Mouse (Mus musculus): ENCODE data around the gene Rgs8. TPM values are rescaled to one million over a fixed set of nuclear protein-coding genes. Genes with fewer than 3 reads are reported as not detected.

The Rgs8 gene
- polyA plus RNA-seq (2015; fragmentation: Nextera tagmentation; extraction: Ambion mirVana): 0.16 and 0.31 TPM in 2 replicates

- H3K36me3 ChIP-seq (ENCODE audit: insufficient read depth, low read length): no peaks in the 10 kb centered on the region
- under 1% methylated on average over 26 of the region's 26 CpGs for WGBS
- H3K4me2 ChIP-seq (replicated peaks; ENCODE audit: low read depth, low read length): peak within 1 kb of the TSS; percentile 62
- ATAC-seq (ENCODE audit: low FRiP score, low TSS enrichment): peak; percentile 97
- H3K9me3 ChIP-seq (ENCODE audit: low read length): no peaks in the 10 kb centered on the region
- H3K27me3 ChIP-seq (ENCODE audit: insufficient read depth, low read length): peaks cover 20% of the 10 kb centered on the region
- peak within 1 kb of the TSS; percentile 38 for H3K4me3 ChIP-seq (ENCODE audit: low read length)
- no peak within 1 kb of the TSS for H3K27ac ChIP-seq (ENCODE audit: low read length)
- H3K9ac ChIP-seq (replicated peaks; ENCODE audit: low read length): peak within 1 kb of the TSS; percentile 44; the same call in 1 of the 2 replicates
- H3K4me1 ChIP-seq (ENCODE audit: insufficient read depth, low read length): peaks cover 15% of the 10 kb centered on the region
Measured at GRCm38 (mm10) chr1:153652938-153653623, at the start of gene Rgs8. Gene Rgs8, plus strand, starts transcription at chr1:153653025.

GRCm38 (mm10) chr1:153617340-153617830, 35.4 kb upstream of the Rgs8 start:
- no peak overlapping the region for H3K9ac ChIP-seq (replicated peaks; ENCODE audit: low read length)
- H3K36me3 ChIP-seq (ENCODE audit: insufficient read depth, low read length): no peaks in the 10 kb centered on the region
- 91% methylated on average over 9 of the region's 9 CpGs for WGBS
- ATAC-seq (ENCODE audit: low FRiP score, low TSS enrichment): no peak
- no peak overlapping the region for H3K27ac ChIP-seq (ENCODE audit: low read length)
- no peak overlapping the region for H3K4me3 ChIP-seq (ENCODE audit: low read length)
- no peaks in the 10 kb centered on the region for H3K9me3 ChIP-seq (ENCODE audit: low read length)
- H3K27me3 ChIP-seq (ENCODE audit: insufficient read depth, low read length): no peaks in the 10 kb centered on the region
- no peak overlapping the region for H3K4me2 ChIP-seq (replicated peaks; ENCODE audit: low read depth, low read length)
- H3K4me1 ChIP-seq (ENCODE audit: insufficient read depth, low read length): no peaks in the 10 kb centered on the region

DNA sequence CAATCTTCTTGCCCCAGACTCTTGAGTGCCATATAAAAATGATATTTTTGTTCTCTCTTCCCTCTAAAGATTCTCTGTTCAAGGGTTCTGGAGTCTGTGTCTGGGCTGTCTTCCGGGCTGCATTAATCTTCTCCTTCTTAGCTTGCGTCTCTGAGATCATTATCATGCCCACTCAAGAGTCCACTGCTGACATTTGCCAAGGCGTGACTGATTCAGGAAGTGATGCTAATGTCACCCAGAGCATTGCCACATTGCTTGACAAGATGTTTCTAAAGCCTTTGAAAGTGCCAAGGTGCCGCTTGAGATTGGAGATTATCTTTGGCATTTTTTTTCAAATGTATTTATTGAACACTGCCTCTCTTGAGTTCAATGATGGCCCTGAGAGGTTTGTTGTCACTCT, 29.8 kb upstream of the Rgs8 start:
- Histone ChIP-seq H3K4me2 (replicated peaks; ENCODE audit: low read depth, low read length) (no peak overlapping the region), H3K9me3 (ENCODE audit: low read length) (no peaks in the 10 kb centered on the region), H3K4me1 (ENCODE audit: insufficient read depth, low read length) (no peaks in the 10 kb centered on the region), H3K27me3 (ENCODE audit: insufficient read depth, low read length) (no peaks in the 10 kb centered on the region), H3K9ac (replicated peaks; ENCODE audit: low read length) (no peak overlapping the region), H3K4me3 (ENCODE audit: low read length) (no peak overlapping the region), H3K36me3 (ENCODE audit: insufficient read depth, low read length) (no peaks in the 10 kb centered on the region), H3K27ac (ENCODE audit: low read length) (no peak overlapping the region)
- ATAC-seq (ENCODE audit: low FRiP score, low TSS enrichment): no peak
- WGBS: 77% methylated on average over 4 of the region's 4 CpGs

DNA sequence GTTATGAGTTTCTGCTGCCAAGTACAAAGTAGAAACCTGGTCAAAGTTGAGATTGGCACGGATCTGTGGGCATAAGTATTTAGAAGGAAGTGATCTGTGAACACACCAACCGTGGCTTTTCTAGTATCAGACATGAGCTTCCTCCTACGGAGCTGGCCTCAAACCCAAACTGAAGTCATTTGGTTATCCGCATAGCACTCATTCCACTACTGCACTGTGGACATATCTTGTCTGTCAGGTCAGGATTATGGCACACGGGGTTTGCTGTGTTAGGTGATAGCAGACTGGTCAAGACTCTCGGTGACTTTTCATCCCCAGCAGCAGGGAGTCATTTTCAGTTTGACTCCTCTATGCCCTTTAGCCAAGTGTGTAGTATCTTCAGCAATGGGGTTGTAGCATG, 20.1 kb upstream of the Rgs8 start:
- 82% methylated on average over 6 of the region's 6 CpGs for WGBS
- H3K27ac ChIP-seq (ENCODE audit: low read length): no peak overlapping the region
- no peak for ATAC-seq (ENCODE audit: low FRiP score, low TSS enrichment)

GRCm38 (mm10) chr1:153635056-153635455, 17.8 kb upstream of the Rgs8 start:
- Histone ChIP-seq H3K9me3 (ENCODE audit: low read length) (no peaks in the 10 kb centered on the region), H3K4me2 (replicated peaks; ENCODE audit: low read depth, low read length) (no peak overlapping the region), H3K4me1 (ENCODE audit: insufficient read depth, low read length) (no peaks in the 10 kb centered on the region), H3K36me3 (ENCODE audit: insufficient read depth, low read length) (no peaks in the 10 kb centered on the region), H3K4me3 (ENCODE audit: low read length) (no peak overlapping the region), H3K9ac (replicated peaks; ENCODE audit: low read length) (no peak overlapping the region), H3K27ac (ENCODE audit: low read length) (no peak overlapping the region), H3K27me3 (ENCODE audit: insufficient read depth, low read length) (no peaks in the 10 kb centered on the region)
- WGBS: 85% methylated on average over 5 of the region's 5 CpGs
- ATAC-seq (ENCODE audit: low FRiP score, low TSS enrichment): no peak

More for the DNA sequence above, 20.1 kb upstream of the Rgs8 start:
- H3K4me2 ChIP-seq (replicated peaks; ENCODE audit: low read depth, low read length): no peak overlapping the region
- no peak overlapping the region for H3K9ac ChIP-seq (replicated peaks; ENCODE audit: low read length)
- H3K4me3 ChIP-seq (ENCODE audit: low read length): no peak overlapping the region
- H3K36me3 ChIP-seq (ENCODE audit: insufficient read depth, low read length): no peaks in the 10 kb centered on the region
- no peaks in the 10 kb centered on the region for H3K27me3 ChIP-seq (ENCODE audit: insufficient read depth, low read length)
- H3K4me1 ChIP-seq (ENCODE audit: insufficient read depth, low read length): no peaks in the 10 kb centered on the region
- no peaks in the 10 kb centered on the region for H3K9me3 ChIP-seq (ENCODE audit: low read length)

DNA sequence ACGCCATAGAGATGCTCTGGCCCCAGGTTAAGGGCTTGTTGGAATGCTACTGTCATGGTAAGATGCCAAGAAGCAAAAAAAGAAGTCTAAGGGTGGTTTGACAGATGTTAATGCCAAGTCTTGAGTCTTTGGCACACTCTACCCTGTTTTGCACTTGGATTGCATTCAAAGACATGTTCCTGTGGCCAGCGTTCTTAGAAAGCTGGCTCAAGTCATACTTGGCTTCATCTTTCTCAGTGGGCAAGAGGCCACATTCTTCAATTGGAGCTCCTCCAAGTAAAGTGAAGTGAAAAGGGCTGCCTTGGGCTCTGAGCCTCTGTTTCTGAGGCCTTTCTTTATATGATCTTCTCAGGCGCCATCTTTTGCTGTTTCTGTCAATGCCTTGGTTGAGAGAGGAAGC, 17.3 kb upstream of the Rgs8 start:
- 93% methylated on average over 3 of the region's 3 CpGs for WGBS
- Histone ChIP-seq H3K4me1 (ENCODE audit: insufficient read depth, low read length) (no peaks in the 10 kb centered on the region), H3K9ac (replicated peaks; ENCODE audit: low read length) (no peak overlapping the region), H3K36me3 (ENCODE audit: insufficient read depth, low read length) (no peaks in the 10 kb centered on the region), H3K4me3 (ENCODE audit: low read length) (no peak overlapping the region), H3K27me3 (ENCODE audit: insufficient read depth, low read length) (no peaks in the 10 kb centered on the region), H3K4me2 (replicated peaks; ENCODE audit: low read depth, low read length) (no peak overlapping the region), H3K27ac (ENCODE audit: low read length) (no peak overlapping the region), H3K9me3 (ENCODE audit: low read length) (no peaks in the 10 kb centered on the region)
- no peak for ATAC-seq (ENCODE audit: low FRiP score, low TSS enrichment)

GRCm38 (mm10) chr1:153636821-153637220, 16.0 kb upstream of the Rgs8 start:
- no peak overlapping the region for H3K4me2 ChIP-seq (replicated peaks; ENCODE audit: low read depth, low read length)
- no peak overlapping the region for H3K9ac ChIP-seq (replicated peaks; ENCODE audit: low read length)
- 78% methylated on average over 5 of the region's 5 CpGs for WGBS
- no peak overlapping the region for H3K4me3 ChIP-seq (ENCODE audit: low read length)
- no peak overlapping the region for H3K27ac ChIP-seq (ENCODE audit: low read length)
- H3K27me3 ChIP-seq (ENCODE audit: insufficient read depth, low read length): no peaks in the 10 kb centered on the region
- no peaks in the 10 kb centered on the region for H3K36me3 ChIP-seq (ENCODE audit: insufficient read depth, low read length)
- H3K9me3 ChIP-seq (ENCODE audit: low read length): no peaks in the 10 kb centered on the region
- H3K4me1 ChIP-seq (ENCODE audit: insufficient read depth, low read length): peaks cover 8% of the 10 kb centered on the region
- no peak for ATAC-seq (ENCODE audit: low FRiP score, low TSS enrichment)

DNA sequence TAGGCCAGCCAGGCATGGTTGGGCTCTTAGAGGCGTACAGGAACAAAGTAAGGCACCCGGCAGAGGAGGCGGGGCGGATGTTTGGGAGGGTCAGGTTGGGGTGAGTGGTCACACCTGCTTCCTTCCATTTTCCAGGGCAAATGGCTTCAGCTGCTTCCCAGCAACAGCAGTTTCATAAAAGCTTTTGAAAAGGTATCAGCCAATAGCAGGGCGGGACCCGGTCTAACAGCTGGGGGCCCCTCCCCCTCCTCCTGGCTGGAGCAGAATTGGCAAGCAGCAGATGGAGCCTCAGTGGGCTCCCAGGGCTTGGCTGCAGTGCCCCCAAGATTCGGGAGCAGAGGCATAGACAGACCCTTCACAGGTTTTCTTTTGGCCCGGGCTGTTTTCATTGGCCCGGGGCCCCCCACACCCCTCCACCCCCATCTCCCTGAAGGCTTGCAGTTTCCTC, 11.3 kb upstream of the Rgs8 start:
- Histone ChIP-seq H3K4me2 (replicated peaks; ENCODE audit: low read depth, low read length) (peak overlapping the region; percentile 57), H3K4me1 (ENCODE audit: insufficient read depth, low read length) (peaks cover 21% of the 10 kb centered on the region), H3K27ac (ENCODE audit: low read length) (peak overlapping the region; percentile 92), H3K36me3 (ENCODE audit: insufficient read depth, low read length) (no peaks in the 10 kb centered on the region), H3K9ac (replicated peaks; ENCODE audit: low read length) (peak overlapping the region; percentile 50; the same call in 1 of the 2 replicates), H3K9me3 (ENCODE audit: low read length) (no peaks in the 10 kb centered on the region), H3K4me3 (ENCODE audit: low read length) (peak overlapping the region; percentile 29), H3K27me3 (ENCODE audit: insufficient read depth, low read length) (0 out of 2 replicates have a peak, but pooled peaks cover 4% of the 10 kb centered on the region)
- ATAC-seq (ENCODE audit: low FRiP score, low TSS enrichment): peak; percentile 91
- WGBS: 0% methylated on average over 9 of the region's 9 CpGs

DNA sequence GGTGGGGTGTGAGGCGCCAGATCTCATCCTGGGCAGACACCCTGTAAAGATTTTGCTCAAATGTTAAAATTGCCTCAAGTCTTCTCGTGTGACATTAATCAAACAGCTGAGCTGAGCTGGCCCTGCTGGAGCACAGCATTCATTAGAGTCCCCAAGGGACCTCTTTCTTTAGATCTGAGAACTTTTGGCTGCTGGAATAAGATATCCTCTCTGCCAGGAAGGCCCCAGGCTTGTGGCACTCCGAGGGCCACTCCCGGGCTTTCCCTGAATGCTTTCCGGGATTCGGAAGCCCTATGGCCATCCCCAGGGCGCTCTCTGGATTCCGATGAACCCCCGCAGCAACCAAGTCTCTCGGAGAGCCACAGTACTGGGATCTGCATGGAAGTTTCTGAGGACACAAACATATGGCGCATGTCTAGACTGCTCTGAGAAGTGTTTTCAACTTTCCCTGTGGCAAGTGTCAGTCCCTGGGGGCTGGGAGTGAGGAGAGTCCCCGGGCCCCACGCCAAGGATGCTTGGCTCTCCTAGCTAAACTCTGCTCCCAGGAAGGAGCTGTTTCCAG, 10.8 kb upstream of the Rgs8 start:
- WGBS: 5% methylated on average over 13 of the region's 13 CpGs
- ATAC-seq (ENCODE audit: low FRiP score, low TSS enrichment): peak; percentile 80
- H3K36me3 ChIP-seq (ENCODE audit: insufficient read depth, low read length): no peaks in the 10 kb centered on the region
- peak overlapping the region; percentile 29 for H3K4me3 ChIP-seq (ENCODE audit: low read length)
- H3K4me1 ChIP-seq (ENCODE audit: insufficient read depth, low read length): peaks cover 21% of the 10 kb centered on the region
- peak overlapping the region; percentile 57 for H3K4me2 ChIP-seq (replicated peaks; ENCODE audit: low read depth, low read length)
- H3K27me3 ChIP-seq (ENCODE audit: insufficient read depth, low read length): 0 out of 2 replicates have a peak, but pooled peaks cover 4% of the 10 kb centered on the region
- H3K9ac ChIP-seq (replicated peaks; ENCODE audit: low read length): peak overlapping the region; percentile 50; the same call in 1 of the 2 replicates
- H3K27ac ChIP-seq (ENCODE audit: low read length): peak overlapping the region; percentile 92
- H3K9me3 ChIP-seq (ENCODE audit: low read length): no peaks in the 10 kb centered on the region

DNA sequence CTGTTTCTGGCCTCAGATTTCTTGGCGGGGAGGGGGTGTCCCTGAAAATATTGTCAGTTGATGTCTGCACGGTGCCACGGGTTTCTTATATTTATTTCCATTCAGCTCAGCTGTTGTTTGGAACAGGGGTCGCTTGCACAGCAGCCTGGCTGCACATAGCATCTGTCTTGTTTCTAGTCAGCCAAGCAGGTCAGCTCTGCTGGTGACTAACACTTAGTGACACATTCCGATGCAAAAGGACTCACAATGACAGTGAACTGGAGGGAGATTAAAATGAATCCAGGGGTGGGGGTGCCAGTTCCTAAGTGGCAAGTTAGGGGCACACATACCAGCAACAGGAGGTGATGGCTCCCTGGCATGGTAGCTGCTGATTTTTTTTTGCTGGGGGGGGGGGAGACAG, 849 bp downstream of the Rgs8 start:
- Histone ChIP-seq H3K27me3 (ENCODE audit: insufficient read depth, low read length) (peaks cover 20% of the 10 kb centered on the region), H3K36me3 (ENCODE audit: insufficient read depth, low read length) (no peaks in the 10 kb centered on the region), H3K9me3 (ENCODE audit: low read length) (no peaks in the 10 kb centered on the region), H3K4me2 (replicated peaks; ENCODE audit: low read depth, low read length) (peak overlapping the region; percentile 62), H3K27ac (ENCODE audit: low read length) (no peak overlapping the region), H3K4me1 (ENCODE audit: insufficient read depth, low read length) (peaks cover 15% of the 10 kb centered on the region), H3K9ac (replicated peaks; ENCODE audit: low read length) (no peak overlapping the region), H3K4me3 (ENCODE audit: low read length) (peak overlapping the region; percentile 38; the same call in 1 of the 2 replicates)
- no peak for ATAC-seq (ENCODE audit: low FRiP score, low TSS enrichment)
- 9% methylated on average over 5 of the region's 5 CpGs for WGBS

Data from kidney, embryonic 16.5 days (tissue).